Mouse (Mus musculus) liver, embryonic 11.5 days (tissue): ENCODE measurements around the gene Sh2d2a. TPM values are rescaled to one million over a fixed set of nuclear protein-coding genes. Genes with fewer than 3 reads are reported as not detected.
"Not testable (repeated sequence)": the region's sequence is repeated elsewhere in the genome, so short reads cannot be mapped to it uniquely, and the experiment has no call there.

Experiments
- ATAC-seq: fragments of 200-750 bp; cut with Nextera tagmentation; replicated peaks from 2 replicates; pipeline ENCODE4 v1.8.0; 2017; ENCODE audit warnings: moderate number of reproducible peaks, mild to moderate bottlenecking, moderate TSS enrichment, moderate library complexity; ENCODE audit not compliant: low FRiP score
- DNase-seq: peaks from one replicate; pipeline ENCODE4 v3.0.0-alpha.2; 2017; ENCODE audit warnings: low spot score
- H3K27ac ChIP-seq: fragments of 300-500 bp; sonication (generic); 2 replicates; pipeline ENCODE4 v1.5.1; 2014; ENCODE audit warnings: mild to moderate bottlenecking, low read depth, low read length, control low read depth
- H3K27me3 ChIP-seq: fragments of 300-500 bp; sonication (generic); replicated peaks from 2 replicates; pipeline ENCODE4 v1.6.1; 2014; ENCODE audit warnings: low read length, mixed read lengths; ENCODE audit not compliant: control insufficient read depth, insufficient read depth
- H3K36me3 ChIP-seq: fragments of 300-500 bp; sonication (generic); 2 replicates; pipeline ENCODE4 v1.6.1; 2014; ENCODE audit warnings: mild to moderate bottlenecking, low read length, moderate library complexity, mixed read lengths; ENCODE audit not compliant: control insufficient read depth, insufficient read depth
- H3K4me1 ChIP-seq: fragments of 300-500 bp; sonication (generic); replicated peaks from 2 replicates; pipeline ENCODE4 v1.6.1; 2014; ENCODE audit warnings: low read length, mixed read lengths; ENCODE audit not compliant: control insufficient read depth, insufficient read depth
- H3K4me2 ChIP-seq: fragments of 300-500 bp; sonication (generic); 2 replicates; pipeline ENCODE4 v1.6.1; 2014; ENCODE audit warnings: mild to moderate bottlenecking, control low read depth, moderate library complexity
- H3K4me3 ChIP-seq: fragments of 300-500 bp; sonication (generic); 2 replicates; pipeline ENCODE4 v1.5.1; 2014; ENCODE audit warnings: low read depth, low read length, control low read depth
- H3K9ac ChIP-seq: fragments of 300-500 bp; sonication (generic); 2 replicates; pipeline ENCODE4 v1.6.1; 2014; ENCODE audit warnings: low read depth, low read length, control low read depth
- H3K9me3 ChIP-seq: fragments of 300-500 bp; sonication (generic); 2 replicates; pipeline ENCODE4 v1.6.1; 2016; ENCODE audit warnings: low read length, inconsistent platforms, mixed read lengths; ENCODE audit not compliant: control insufficient read depth
- WGBS: fragments of 180-500 bp; shearing (Covaris S2); extraction: QIAGEN DNeasy Blood & Tissue Kit; methylation state at CpG from one replicate; pipeline ENCODE4 v1.1.7; 2014; 5-methylcytosine and 5-hydroxymethylcytosine counted together
- polyA plus RNA-seq: library from polyadenylated mRNA; unstranded; fragments of >200 nt; fragmentation: Nextera tagmentation; extraction: Ambion mirVana; gene quantifications from 2 replicates; pipeline ENCODE4 v1.2.1, GENCODE M21; 2014

Gene Sh2d2a
- polyA plus RNA-seq, 1 experiment from 2014 or later, result 0.15 TPM

DNA sequence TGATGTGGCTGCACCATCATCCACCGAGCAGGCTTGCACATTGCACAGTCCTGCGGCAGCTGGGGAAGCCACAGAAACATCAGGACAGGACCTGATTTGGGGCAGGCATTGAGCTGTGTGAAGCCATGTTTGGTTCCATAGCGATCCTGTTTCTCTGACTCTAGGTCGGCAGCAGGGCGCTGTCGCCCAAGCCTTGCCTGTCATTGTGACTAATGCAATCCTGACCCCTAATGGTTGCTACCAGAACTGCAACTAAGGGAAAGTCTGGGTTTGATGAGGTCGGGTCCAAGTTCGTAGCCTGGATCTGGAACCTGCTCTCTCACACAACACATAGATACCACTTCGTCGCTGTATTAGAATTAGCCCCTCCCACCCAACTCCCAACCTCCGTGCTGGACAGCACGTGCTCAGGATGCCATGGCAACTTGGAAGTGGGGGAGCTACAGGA, 29.9 kb upstream of the Sh2d2a start:
- no peaks in the 10 kb centered on the region for H3K9me3 ChIP-seq
- no peak overlapping the region for H3K27ac ChIP-seq
- H3K4me3 ChIP-seq, result no peak overlapping the region
- peak; percentile 59 for DNase-seq
- WGBS, result 5% methylated on average over 12 of the region's 12 CpGs
- H3K27me3 ChIP-seq, result peaks cover 53% of the 10 kb centered on the region
- peak; percentile 39 for ATAC-seq
- H3K9ac ChIP-seq, result no peak overlapping the region
- no peaks in the 10 kb centered on the region for H3K36me3 ChIP-seq
- no peak overlapping the region for H3K4me2 ChIP-seq
- 0 out of 2 replicates have a peak, but pooled peaks cover 2% of the 10 kb centered on the region for H3K4me1 ChIP-seq

GRCm38 (mm10) chr3:87818226-87818625, 28.3 kb upstream of the Sh2d2a start:
- Histone ChIP-seq H3K27ac (no peak overlapping the region), H3K9ac (no peak overlapping the region), H3K27me3 (peaks cover 39% of the 10 kb centered on the region), H3K36me3 (no peaks in the 10 kb centered on the region), H3K9me3 (no peaks in the 10 kb centered on the region), H3K4me3 (no peak overlapping the region), H3K4me2 (no peak overlapping the region), H3K4me1 (0 out of 2 replicates have a peak, but pooled peaks cover 2% of the 10 kb centered on the region)
- no peak for ATAC-seq
- DNase-seq, result no peak
- WGBS, result 69% methylated on average over 12 of the region's 12 CpGs

- H3K9me3 ChIP-seq, DNase-seq, H3K4me3 ChIP-seq, ATAC-seq, H3K36me3 ChIP-seq, H3K4me1 ChIP-seq, H3K9ac ChIP-seq, H3K4me2 ChIP-seq, H3K27ac ChIP-seq, H3K27me3 ChIP-seq: not testable (repeated sequence)
- 93% methylated on average over 1 of the region's 1 CpGs for WGBS
Measured at GRCm38 (mm10) chr3:87824206-87824605, 22.3 kb upstream of the Sh2d2a start, which contains the start of gene Pear1. TSS of gene Pear1 (minus strand) at chr3:87824306.

- Histone ChIP-seq H3K27me3 (no peaks in the 10 kb centered on the region), H3K4me1 (no peaks in the 10 kb centered on the region), H3K4me2 (no peak overlapping the region), H3K27ac (no peak overlapping the region), H3K36me3 (no peaks in the 10 kb centered on the region), H3K4me3 (no peak overlapping the region), H3K9me3 (no peaks in the 10 kb centered on the region), H3K9ac (no peak overlapping the region)
- ATAC-seq (no peak), DNase-seq (no peak)
- WGBS, result 23% methylated on average over 4 of the region's 4 CpGs
Measured at GRCm38 (mm10) chr3:87828435-87828834, 18.1 kb upstream of the Sh2d2a start.

DNA sequence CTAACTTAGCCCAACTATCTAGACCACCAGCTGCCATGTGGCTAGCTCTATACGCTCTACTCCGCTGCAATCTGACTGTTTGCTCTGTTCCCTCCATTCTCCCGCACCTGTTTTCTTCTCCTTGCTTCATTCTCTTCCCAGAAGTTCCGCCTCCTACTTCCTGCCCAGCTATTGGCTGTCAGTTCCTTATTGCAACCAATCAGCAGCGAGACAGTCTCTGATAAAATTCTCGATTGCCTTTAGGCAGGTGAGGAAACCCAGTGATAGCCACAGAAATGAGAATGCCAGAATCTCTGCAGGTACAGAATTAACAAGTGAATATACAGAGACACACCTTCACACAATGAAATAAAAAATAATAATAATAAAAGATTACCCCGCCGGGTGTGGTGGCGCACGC, 17.5 kb upstream of the Sh2d2a start:
- DNase-seq (no peak), ATAC-seq (no peak)
- no peak overlapping the region for H3K4me3 ChIP-seq
- H3K4me1 ChIP-seq, result no peaks in the 10 kb centered on the region
- H3K9ac ChIP-seq, result no peak overlapping the region
- H3K4me2 ChIP-seq, result no peak overlapping the region; the same call in 1 of the 2 replicates
- H3K9me3 ChIP-seq, result no peaks in the 10 kb centered on the region
- H3K27ac ChIP-seq, result no peak overlapping the region
- H3K36me3 ChIP-seq, result no peaks in the 10 kb centered on the region
- H3K27me3 ChIP-seq, result no peaks in the 10 kb centered on the region
- WGBS, result 40% methylated on average over 10 of the region's 10 CpGs

GRCm38 (mm10) chr3:87832109-87832859, 14.3 kb upstream of the Sh2d2a start:
- Histone ChIP-seq H3K9ac (no peak overlapping the region), H3K4me3 (no peak overlapping the region), H3K36me3 (no peaks in the 10 kb centered on the region), H3K4me2 (no peak overlapping the region), H3K27me3 (no peaks in the 10 kb centered on the region), H3K9me3 (no peaks in the 10 kb centered on the region), H3K4me1 (no peaks in the 10 kb centered on the region), H3K27ac (no peak overlapping the region)
- WGBS, result 72% methylated on average over 7 of the region's 7 CpGs
- no peak for ATAC-seq
- no peak for DNase-seq

DNA sequence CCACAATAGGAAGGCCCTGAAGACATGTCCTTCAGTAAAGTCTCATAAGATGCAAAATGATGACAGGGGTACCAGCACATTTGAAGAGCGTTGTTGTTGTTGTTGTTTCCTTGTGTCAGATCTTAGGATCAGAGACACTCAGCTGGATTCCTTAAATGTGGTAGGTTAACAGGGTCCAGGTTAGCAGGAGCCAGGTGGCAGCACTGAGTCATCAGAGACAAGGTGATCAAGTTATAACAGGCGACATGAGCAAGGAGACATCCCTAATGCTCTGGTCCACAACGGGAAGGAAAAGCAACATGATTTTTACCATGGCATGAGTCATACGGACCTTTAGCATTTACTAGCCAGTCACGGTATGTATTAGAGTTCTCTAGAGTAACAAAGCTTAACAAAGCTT, 13.1 kb upstream of the Sh2d2a start:
- Histone ChIP-seq H3K4me1 (no peaks in the 10 kb centered on the region), H3K36me3 (no peaks in the 10 kb centered on the region), H3K9ac (no peak overlapping the region), H3K9me3 (no peaks in the 10 kb centered on the region), H3K27me3 (no peaks in the 10 kb centered on the region), H3K4me3 (no peak overlapping the region), H3K27ac (no peak overlapping the region), H3K4me2 (no peak overlapping the region)
- no peak for ATAC-seq
- 62% methylated on average over 5 of the region's 5 CpGs for WGBS
- DNase-seq, result no peak

DNA sequence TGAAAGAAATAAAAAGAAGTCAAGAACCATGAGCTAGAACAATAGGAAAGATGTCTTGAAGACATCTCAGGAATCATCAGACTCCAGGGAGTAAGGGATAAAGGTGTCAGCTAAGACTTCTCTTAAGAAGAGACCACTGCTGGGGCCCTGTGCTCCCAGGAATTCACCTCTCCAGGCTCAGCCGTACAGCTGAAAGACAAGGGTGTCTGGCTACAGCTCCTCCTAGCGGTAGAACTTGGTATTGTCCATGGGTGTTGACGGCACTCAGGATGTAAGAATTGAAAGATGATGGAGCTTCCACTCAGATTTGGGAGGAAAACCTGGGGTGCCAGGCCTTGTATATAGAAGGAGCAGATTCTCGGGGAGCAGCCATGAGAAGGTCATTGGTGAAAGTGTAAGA, 7.9 kb upstream of the Sh2d2a start:
- no peaks in the 10 kb centered on the region for H3K9me3 ChIP-seq

DNA sequence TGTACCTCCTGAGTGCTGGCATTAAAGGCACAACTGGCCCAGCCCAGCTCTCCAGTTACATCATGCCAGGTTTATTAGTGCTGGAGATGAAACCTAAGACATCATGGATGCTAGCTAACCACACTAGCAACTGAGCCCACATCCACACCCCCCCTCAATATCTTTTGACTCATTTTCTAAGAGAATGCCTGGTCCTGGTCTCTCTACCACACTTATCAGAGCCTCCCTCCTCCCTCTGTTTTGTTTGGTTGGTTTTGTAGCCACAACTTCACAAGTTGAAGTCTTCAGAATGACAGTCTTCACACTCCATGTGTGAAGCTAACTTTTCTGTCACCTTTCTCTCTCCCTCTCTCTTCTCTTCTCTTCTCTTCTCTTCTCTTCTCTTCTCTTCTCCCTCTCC, 5.7 kb upstream of the Sh2d2a start:
- Histone ChIP-seq H3K9ac (no peak overlapping the region), H3K27me3 (peaks cover 3% of the 10 kb centered on the region), H3K4me2 (no peak overlapping the region), H3K27ac (no peak overlapping the region), H3K4me1 (no peaks in the 10 kb centered on the region), H3K9me3 (no peaks in the 10 kb centered on the region), H3K36me3 (no peaks in the 10 kb centered on the region), H3K4me3 (no peak overlapping the region)
- ATAC-seq, result no peak
- no peak for DNase-seq

More for the DNA sequence above, 7.9 kb upstream of the Sh2d2a start:
- H3K4me2 ChIP-seq, result no peak overlapping the region
- no peak overlapping the region for H3K27ac ChIP-seq
- WGBS, result 2% methylated on average over 4 of the region's 4 CpGs
- no peak for ATAC-seq
- H3K4me1 ChIP-seq, result no peaks in the 10 kb centered on the region
- peaks cover 3% of the 10 kb centered on the region for H3K27me3 ChIP-seq
- H3K36me3 ChIP-seq, result no peaks in the 10 kb centered on the region
- H3K9ac ChIP-seq, result no peak overlapping the region
- DNase-seq, result no peak
- no peak overlapping the region for H3K4me3 ChIP-seq
